ENCODE assay signal across 9 mouse cellular contexts in the genomic region with DNA sequence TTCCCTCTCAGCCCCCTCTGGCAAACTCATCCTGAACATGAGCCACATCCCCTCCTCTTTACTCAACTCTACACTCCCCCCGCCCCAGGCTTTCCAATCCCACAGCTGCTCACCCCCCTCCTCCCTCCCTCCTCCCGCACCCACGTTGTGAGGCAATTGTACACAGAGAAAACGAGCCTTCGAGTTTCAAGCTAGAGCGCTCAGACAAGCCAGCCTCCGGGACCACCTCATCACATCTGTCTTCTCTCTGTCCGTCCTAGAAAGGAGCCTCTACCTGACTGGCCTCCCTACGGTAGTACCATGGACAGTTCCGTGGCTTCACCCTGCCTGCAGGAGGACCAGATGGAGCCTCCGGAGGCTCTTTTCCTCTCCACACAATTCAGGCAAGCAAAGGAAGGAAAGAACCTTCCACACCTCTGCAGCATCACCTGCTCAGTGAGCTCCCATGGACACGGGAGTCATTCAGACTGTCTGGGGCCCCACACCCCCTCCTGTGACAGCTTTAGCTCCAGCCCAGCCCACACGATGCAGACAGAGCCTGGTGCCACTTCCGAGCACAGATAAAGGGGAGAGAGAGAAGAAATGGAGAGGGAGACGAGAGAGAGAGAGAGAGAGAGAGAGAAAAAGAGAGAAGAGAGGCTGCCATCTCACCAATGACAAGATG. TPM values are rescaled to one million over a fixed set of nuclear protein-coding genes. Genes with fewer than 3 reads are reported as not detected.
DNase-seq lines count a peak whose midpoint lies in the region; ATAC-seq and TF ChIP-seq lines count a peak whose summit lies in the region.
"Had no signal": no experiment of that assay in that cellular context is flagged by ENCODE, and none has a peak within 500 bp of the region (broad histone marks: within the 10 kb centered on the region; RNA-seq: fewer than 3 reads in every experiment).

No protein-coding gene starts in this region.

- WGBS in forebrain, embryonic 13.5 days, result 9% methylated on average over 15 of the region's 15 CpGs
- 16% methylated on average over 15 of the region's 15 CpGs for WGBS in intestine, postnatal 0 days

- H3K4me2 ChIP-seq in forebrain, embryonic 13.5 days, result peak overlapping the region; percentile 81
- H3K4me2 ChIP-seq in intestine, postnatal 0 days (replicated peaks; ENCODE audit: low read depth), result no peak overlapping the region
- H3K4me2 ChIP-seq: limb, embryonic 13.5 days had no signal

- no peak overlapping the region for H3K27ac ChIP-seq in forebrain, embryonic 13.5 days
- H3K27ac ChIP-seq in intestine, postnatal 0 days (ENCODE audit: low read depth, low read length), result no peak overlapping the region
- H3K27ac ChIP-seq: limb, embryonic 13.5 days had no signal

- intact Hi-C loops in heart, postnatal 25 days (cut with DNase I), result no loop called here
- intact Hi-C loops in left cerebral cortex, postnatal 4 days (cut with DNase I), result loop anchor here (10.0 kb wide), 1 partner anchor 192 kb away; no protein-coding TSS in a partner anchor

- H3K36me3 ChIP-seq in forebrain, embryonic 13.5 days (ENCODE audit: poor library complexity, severe bottlenecking), result no peaks in the 10 kb centered on the region
- no peaks in the 10 kb centered on the region for H3K36me3 ChIP-seq in intestine, postnatal 0 days (ENCODE audit: control insufficient read depth, insufficient read depth)
- H3K36me3 ChIP-seq: limb, embryonic 13.5 days had no signal

- no peak for TF ChIP-seq CTCF in intestine, postnatal 0 days (IDR thresholded peaks at IDR 0.05; ENCODE audit: low read depth)

- peaks cover 27% of the 10 kb centered on the region for H3K27me3 ChIP-seq in forebrain, embryonic 13.5 days
- H3K27me3 ChIP-seq in intestine, postnatal 0 days (replicated peaks; ENCODE audit: control insufficient read depth, insufficient read depth, low read length), result peaks cover 5% of the 10 kb centered on the region; the same call in 1 of the 2 replicates

- H3K9me3 ChIP-seq in forebrain, embryonic 13.5 days (replicated peaks), result no peaks in the 10 kb centered on the region
- H3K9me3 ChIP-seq in intestine, postnatal 0 days (ENCODE audit: control insufficient read depth), result no peaks in the 10 kb centered on the region
- H3K9me3 ChIP-seq: limb, embryonic 13.5 days had no signal

- H3K9ac ChIP-seq in forebrain, embryonic 13.5 days, result 0 out of 2 replicates have a peak overlapping the region, but pooled peaks have one; percentile 8
- H3K9ac ChIP-seq in intestine, postnatal 0 days (ENCODE audit: low read depth, low read length), result no peak overlapping the region
- H3K9ac ChIP-seq: limb, embryonic 13.5 days had no signal

- ATAC-seq in forebrain, embryonic 13.5 days, result peak; percentile 75
- no peak for ATAC-seq in intestine, postnatal 0 days

- 0 out of 2 replicates have a peak overlapping the region, but pooled peaks have one; percentile 9 for H3K4me3 ChIP-seq in forebrain, embryonic 13.5 days
- H3K4me3 ChIP-seq in intestine, postnatal 0 days (ENCODE audit: low read depth, low read length), result no peak overlapping the region
- H3K4me3 ChIP-seq: limb, embryonic 13.5 days had no signal

- peak; percentile 63 for DNase-seq in heart, postnatal 4 days
- DNase-seq in heart, postnatal 25 days (ENCODE audit: low spot score), result no peak
- peak; percentile 34 for DNase-seq in WW6 (ENCODE audit: low read depth, low spot score)
- peak; percentile 64 for DNase-seq in left cerebral cortex, postnatal 4 days
- DNase-seq in right cerebral cortex, adult 18-20 months, result peak; percentile 62
- DNase-seq in thymus, postnatal 25 days, result no peak

- H3K4me1 ChIP-seq in forebrain, embryonic 13.5 days, result peaks cover 45% of the 10 kb centered on the region
- no peaks in the 10 kb centered on the region for H3K4me1 ChIP-seq in intestine, postnatal 0 days (replicated peaks; ENCODE audit: control insufficient read depth, insufficient read depth, low read length)

RNA-seq across cellular contexts. Expression of gene Asic2, which starts 1.5 kb away (rescaled TPM):
- under 1 TPM in 1 of 2 experiments, not detected in 1; 0.11 TPM for total RNA-seq in heart, postnatal 4 days (2021)
- total RNA-seq in heart, postnatal 25 days (2021), result not detected
- polyA plus RNA-seq in forebrain, embryonic 13.5 days (2015; fragmentation: Nextera tagmentation; extraction: Ambion mirVana), result 2.3 and 2.9 TPM in 2 replicates
- 10 to 100 TPM; 52.8 to 57.6 TPM for total RNA-seq in left cerebral cortex, postnatal 4 days (2021)
- polyA plus RNA-seq in intestine, postnatal 0 days (2015; fragmentation: Nextera tagmentation; extraction: Ambion mirVana), result 0.44 and 0.55 TPM in 2 replicates

Comparison
In these comparisons a context has a peak if more than half of its experiments do, and no peak if none do; other contexts are left out.
1. DNase-seq: peak in heart, postnatal 4 days (single experiment), WW6 (single experiment), left cerebral cortex, postnatal 4 days (single experiment) and right cerebral cortex, adult 18-20 months (single experiment); none in heart, postnatal 25 days (single experiment) and thymus, postnatal 25 days (single experiment).
2. RNA of gene Asic2, which starts 1.5 kb away (total RNA-seq): 52.8 to 57.6 TPM in left cerebral cortex, postnatal 4 days; 0.11 TPM in heart, postnatal 4 days and not detected in heart, postnatal 25 days; every median in the first group is over 10 times any median in the second.